Mouse (Mus musculus) stomach, postnatal 0 days (tissue): ENCODE results near the gene Acvrl1. TPM values are rescaled to one million over a fixed set of nuclear protein-coding genes. Genes with fewer than 3 reads are reported as not detected.

Experiments used
- ATAC-seq: fragments of 200-750 bp; cut with Nextera tagmentation; 2 replicates; pipeline ENCODE4 v1.8.0; 2017; ENCODE audit not compliant: low FRiP score, low TSS enrichment
- DNase-seq: peaks from one replicate; pipeline ENCODE4 v3.0.0-alpha.2; 2016; ENCODE audit warnings: low spot score
- H3K27ac ChIP-seq: fragments of 300-500 bp; sonication (generic); replicated peaks from 2 replicates; pipeline ENCODE4 v1.5.1; 2014; ENCODE audit warnings: mild to moderate bottlenecking, control low read depth
- H3K27me3 ChIP-seq: fragments of 300-500 bp; sonication (generic); 2 replicates; pipeline ENCODE4 v1.6.1; 2014; ENCODE audit warnings: low read length; ENCODE audit not compliant: control insufficient read depth, insufficient read depth
- H3K36me3 ChIP-seq: fragments of 300-500 bp; sonication (generic); 2 replicates; pipeline ENCODE4 v1.6.1; 2014; ENCODE audit warnings: low read length, mixed read lengths; ENCODE audit not compliant: control insufficient read depth, insufficient read depth
- H3K4me1 ChIP-seq: fragments of 300-500 bp; sonication (generic); replicated peaks from 2 replicates; pipeline ENCODE4 v1.6.1; 2014; ENCODE audit warnings: antibody characterized with exemption; ENCODE audit not compliant: control insufficient read depth, insufficient read depth
- H3K4me2 ChIP-seq: fragments of 300-500 bp; sonication (generic); replicated peaks from 2 replicates; pipeline ENCODE4 v1.6.1; 2014; ENCODE audit warnings: low read depth, mild to moderate bottlenecking, control low read depth, moderate library complexity
- H3K4me3 ChIP-seq: fragments of 300-500 bp; sonication (generic); 2 replicates; pipeline ENCODE4 v1.5.1; 2014; ENCODE audit warnings: low read depth, low read length, control low read depth
- H3K9ac ChIP-seq: fragments of 300-500 bp; sonication (generic); 2 replicates; pipeline ENCODE4 v1.6.1; 2014; ENCODE audit warnings: mild to moderate bottlenecking, low read length, control low read depth, mixed read lengths
- H3K9me3 ChIP-seq: fragments of 300-500 bp; sonication (generic); 2 replicates; pipeline ENCODE4 v1.6.1; 2016; ENCODE audit warnings: low read length; ENCODE audit not compliant: control insufficient read depth
- CTCF ChIP-seq: IDR thresholded peaks from 2 replicates; pipeline ENCODE4 v1.5.1; 2016; ENCODE audit warnings: antibody characterized with exemption, low read depth, mild to moderate bottlenecking, moderate library complexity
- EP300 ChIP-seq: optimal IDR thresholded peaks from 2 replicates; pipeline ENCODE3; 2016; ENCODE audit warnings: antibody characterized with exemption
- WGBS: fragments of 180-500 bp; shearing (Covaris S2); extraction: QIAGEN DNeasy Blood & Tissue Kit; methylation state at CpG from one replicate; pipeline ENCODE4 v1.1.7; 2014; 5-methylcytosine and 5-hydroxymethylcytosine counted together
- polyA plus RNA-seq: library from polyadenylated mRNA; unstranded; fragments of >200 nt; fragmentation: Nextera tagmentation; extraction: Ambion mirVana; gene quantifications from 2 replicates; pipeline ENCODE4 v1.2.1, GENCODE M21; 2015

Gene Acvrl1
- polyA plus RNA-seq, 1 experiment from 2014 or later = 15.2 TPM

GRCm38 (mm10) chr15:101151409-101152261, 23.3 kb downstream of the Acvrl1 start:
- 56% methylated on average over 9 of the region's 9 CpGs for WGBS

GRCm38 (mm10) chr15:101154700-101155616, 26.6 kb downstream of the Acvrl1 start:
- Histone ChIP-seq H3K9ac (no peak overlapping the region), H3K4me1 (no peaks in the 10 kb centered on the region), H3K4me2 (no peak overlapping the region), H3K9me3 (no peaks in the 10 kb centered on the region), H3K27me3 (no peaks in the 10 kb centered on the region), H3K27ac (no peak overlapping the region), H3K4me3 (no peak overlapping the region), H3K36me3 (no peaks in the 10 kb centered on the region)
- TF ChIP-seq EP300 (no peak), CTCF (no peak)
- 69% methylated on average over 7 of the region's 7 CpGs for WGBS
- ATAC-seq (no peak), DNase-seq (no peak)

More at GRCm38 (mm10) chr15:101151409-101152261, 23.3 kb downstream of the Acvrl1 start:
- Histone ChIP-seq H3K4me3 (no peak overlapping the region), H3K36me3 (no peaks in the 10 kb centered on the region), H3K9ac (no peak overlapping the region), H3K4me1 (peaks cover 7% of the 10 kb centered on the region), H3K9me3 (no peaks in the 10 kb centered on the region), H3K27me3 (no peaks in the 10 kb centered on the region), H3K27ac (no peak overlapping the region), H3K4me2 (no peak overlapping the region)
- ATAC-seq (no peak), DNase-seq (no peak)
- TF ChIP-seq CTCF = no peak
- no peak for TF ChIP-seq EP300

GRCm38 (mm10) chr15:101160128-101160527, 31.8 kb downstream of the Acvrl1 start:
- ATAC-seq = no peak
- no peaks in the 10 kb centered on the region for H3K27me3 ChIP-seq
- no peak overlapping the region for H3K4me3 ChIP-seq
- H3K27ac ChIP-seq = no peak overlapping the region
- no peak for TF ChIP-seq EP300
- no peaks in the 10 kb centered on the region for H3K9me3 ChIP-seq
- H3K4me2 ChIP-seq = no peak overlapping the region
- peaks cover 19% of the 10 kb centered on the region for H3K4me1 ChIP-seq
- DNase-seq = no peak
- no peak overlapping the region for H3K9ac ChIP-seq
- WGBS = 25% methylated on average over 1 of the region's 1 CpGs
- H3K36me3 ChIP-seq = no peaks in the 10 kb centered on the region

- DNase-seq (no peak), ATAC-seq (no peak)
- Histone ChIP-seq H3K4me2 (no peak overlapping the region), H3K9me3 (no peaks in the 10 kb centered on the region), H3K4me3 (no peak overlapping the region), H3K4me1 (peaks cover 19% of the 10 kb centered on the region), H3K27ac (peak overlapping the region; percentile 56; the same call in 1 of the 2 replicates), H3K36me3 (no peaks in the 10 kb centered on the region), H3K9ac (no peak overlapping the region), H3K27me3 (no peaks in the 10 kb centered on the region)
- WGBS = 39% methylated on average over 7 of the region's 7 CpGs
- no peak for TF ChIP-seq CTCF
Observed at GRCm38 (mm10) chr15:101160591-101160990, 32.3 kb downstream of the Acvrl1 start.

DNA sequence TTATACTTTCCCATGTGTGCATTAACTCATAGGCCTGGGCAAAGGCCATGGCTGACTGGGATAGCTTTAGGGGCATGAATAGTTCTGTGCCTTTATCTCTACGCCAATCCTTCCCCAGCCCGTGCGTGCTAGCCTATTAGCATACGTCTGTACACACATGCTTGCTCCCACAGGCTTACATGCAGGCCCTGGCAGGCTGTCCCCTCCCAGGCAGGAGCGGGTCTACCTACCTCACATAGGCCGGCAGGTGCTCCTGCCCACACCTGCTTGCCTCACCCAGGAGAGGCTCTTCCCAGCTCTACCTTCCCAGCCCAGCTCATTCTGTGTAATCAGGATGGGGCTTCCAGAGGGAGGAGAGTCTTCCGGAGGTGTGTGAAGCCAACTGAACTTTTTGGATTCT, 33.2 kb downstream of the Acvrl1 start:
- no peak overlapping the region for H3K4me2 ChIP-seq
- no peak overlapping the region for H3K9ac ChIP-seq
- H3K4me1 ChIP-seq = peaks cover 19% of the 10 kb centered on the region
- H3K4me3 ChIP-seq = no peak overlapping the region
- ATAC-seq (peak; percentile 88), DNase-seq (peak; percentile 78)
- H3K27ac ChIP-seq = peak overlapping the region; percentile 84
- H3K9me3 ChIP-seq = no peaks in the 10 kb centered on the region
- 65% methylated on average over 7 of the region's 7 CpGs for WGBS
- no peaks in the 10 kb centered on the region for H3K36me3 ChIP-seq
- no peaks in the 10 kb centered on the region for H3K27me3 ChIP-seq
- TF ChIP-seq CTCF = 0 out of 2 replicates have a peak, but pooled peaks have one; percentile 4
- TF ChIP-seq EP300 = no peak
